Mouse (Mus musculus) frontal cortex, postnatal 14 days (tissue): ENCODE measurements at regions not wholly inside any gene's neighbourhood (a gene's known extent, or its start where the extent isn't known, plus 50 kb on each side); places are given as distances from the start of the nearest gene placed in this dataset.

Source experiments
- DNase-seq, 2 experiments: peaks; one replicate each; pipeline ENCODE4 v3.0.0; 2022; ENCODE audit warnings: low spot score in 2 of 2

DNA sequence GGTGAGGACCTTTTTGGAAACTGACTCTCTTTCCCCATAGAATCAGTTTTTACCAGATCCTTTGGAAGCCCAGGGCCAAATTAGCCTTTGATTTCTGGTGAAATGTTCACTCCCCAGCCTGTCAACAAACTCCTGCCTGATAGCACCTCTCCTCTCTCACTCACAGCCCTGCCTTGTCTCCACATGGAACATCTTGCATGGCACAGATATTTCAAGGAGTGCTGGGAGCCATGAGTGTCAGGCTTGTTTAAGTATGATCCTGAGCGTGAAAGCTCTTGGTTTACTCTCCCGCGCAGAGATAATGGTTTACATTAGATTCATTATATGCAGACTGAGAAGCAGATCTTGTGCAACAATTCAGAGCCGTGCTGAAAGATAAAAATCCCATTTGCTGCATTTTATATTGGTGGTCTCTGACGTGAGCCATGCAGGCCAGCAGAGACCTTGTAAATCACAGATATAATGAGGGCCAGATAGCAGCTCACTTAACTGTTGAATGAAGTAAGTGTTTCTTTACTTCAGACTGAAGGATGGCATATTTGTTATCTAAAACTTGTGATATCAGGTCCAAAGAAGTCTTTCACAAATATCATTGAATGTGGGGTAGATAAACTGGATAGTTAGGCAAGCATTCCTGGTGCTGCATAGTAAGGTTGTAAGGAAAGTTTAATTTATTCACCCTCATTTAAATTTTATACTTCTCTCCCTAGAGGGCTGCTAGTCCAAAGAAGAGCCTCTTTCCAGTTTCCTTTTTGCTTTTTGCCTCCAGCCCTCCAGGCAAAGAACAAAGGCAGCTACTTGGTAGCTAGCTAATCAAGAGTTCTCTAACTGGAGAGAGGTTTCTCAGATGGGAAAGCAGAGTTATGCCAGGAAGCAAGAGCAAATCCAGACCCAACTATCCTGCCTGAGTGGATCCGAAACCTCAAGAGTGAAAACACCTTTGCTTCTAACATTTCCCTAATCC, 81.8 kb downstream of the Tbx18 start:
- DNase-seq, result no peak

DNA sequence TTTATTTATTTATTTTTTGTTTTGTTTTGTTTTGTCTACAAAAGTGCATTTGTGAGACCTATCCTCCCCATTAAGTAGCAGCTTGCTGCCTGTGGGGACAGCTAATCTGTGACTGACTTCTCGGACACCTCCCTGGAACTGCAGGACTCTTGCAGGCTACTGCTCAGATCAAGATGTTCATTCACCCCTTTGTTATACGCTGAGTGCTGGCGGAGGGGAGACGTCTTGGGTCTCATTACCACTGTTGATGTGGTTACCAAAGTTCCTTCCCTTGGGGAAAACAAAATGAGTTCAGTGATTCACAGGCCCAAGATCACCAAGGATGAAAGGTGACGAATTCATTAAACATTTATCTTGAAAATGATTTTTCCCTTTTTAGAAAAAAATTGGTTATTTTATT, 82.7 kb downstream of the Tbx18 start:
- DNase-seq, result no peak

DNA sequence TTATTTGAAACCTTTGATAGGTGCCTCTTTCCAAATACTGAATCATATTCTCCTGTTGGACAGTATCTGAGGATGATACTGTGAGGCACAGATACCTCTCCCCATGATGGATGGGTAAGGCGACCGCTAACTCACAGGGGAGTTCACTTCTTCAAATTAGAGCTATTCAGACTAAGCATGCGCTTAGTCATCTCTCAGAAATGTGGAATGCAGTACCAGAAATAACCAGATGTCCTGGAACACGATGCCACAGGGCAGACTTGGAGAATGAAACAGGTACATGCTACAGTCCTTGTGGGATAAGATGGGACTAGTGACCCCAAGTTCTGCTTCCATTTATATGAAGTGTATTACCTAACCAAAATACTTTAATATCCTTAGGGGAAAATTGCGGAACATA, 86.0 kb downstream of the Tbx18 start:
- no peak for DNase-seq

DNA sequence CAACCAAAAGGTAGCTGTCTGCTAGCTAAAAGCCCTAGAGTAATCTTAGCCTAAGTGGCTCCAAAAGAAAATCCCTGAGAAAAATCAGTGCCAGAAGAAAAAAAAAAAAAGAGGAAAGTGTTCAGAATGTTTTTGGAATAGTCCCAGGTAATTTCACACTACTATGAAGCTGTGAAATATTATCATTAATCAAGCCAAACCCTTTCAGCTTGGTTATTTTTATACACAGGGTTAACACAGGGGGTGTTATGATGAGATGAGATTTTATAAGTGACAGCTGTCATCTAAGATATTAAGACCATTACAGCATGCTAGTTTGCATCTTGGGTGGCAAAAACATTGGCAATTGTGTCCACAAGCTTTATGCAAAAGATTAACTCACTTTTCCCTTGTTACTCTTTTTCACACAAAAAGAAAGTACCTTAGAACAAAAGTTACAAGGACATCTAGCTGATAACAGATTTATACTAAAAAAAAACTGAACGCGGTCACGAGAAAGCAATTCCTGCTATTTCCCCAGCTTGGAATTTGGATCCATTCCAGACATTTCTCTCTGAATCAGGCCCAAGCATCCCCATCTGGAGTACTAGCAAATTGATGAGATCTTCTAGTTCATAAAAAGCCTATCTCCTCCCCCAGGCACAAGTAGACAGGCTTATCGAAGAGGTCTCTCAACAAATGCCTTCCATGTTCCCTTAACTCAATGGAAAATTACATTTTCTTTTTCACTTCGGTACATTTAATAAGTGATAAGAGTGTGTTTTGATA, 97.0 kb downstream of the Tbx18 start:
- DNase-seq, result no peak

DNA sequence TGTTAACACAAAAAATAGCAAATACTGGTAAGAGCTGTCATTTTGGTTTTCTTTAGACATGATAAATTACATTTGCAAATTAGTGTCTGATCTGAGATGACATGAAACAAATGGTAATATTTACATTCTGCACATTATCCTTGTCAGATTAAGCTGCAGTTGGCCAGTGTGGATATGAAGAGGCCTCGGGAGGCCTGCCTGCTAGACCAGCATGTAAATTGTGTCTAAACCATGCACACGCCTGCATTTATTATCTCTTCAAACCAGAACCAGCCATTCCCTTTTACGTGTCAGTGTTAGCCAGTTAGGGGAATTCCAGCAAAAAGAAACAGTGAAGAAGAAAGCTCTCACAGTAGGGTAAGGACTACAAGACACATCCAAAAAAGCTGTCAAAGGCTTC, 104.6 kb downstream of the Tbx18 start:
- DNase-seq, result no peak

DNA sequence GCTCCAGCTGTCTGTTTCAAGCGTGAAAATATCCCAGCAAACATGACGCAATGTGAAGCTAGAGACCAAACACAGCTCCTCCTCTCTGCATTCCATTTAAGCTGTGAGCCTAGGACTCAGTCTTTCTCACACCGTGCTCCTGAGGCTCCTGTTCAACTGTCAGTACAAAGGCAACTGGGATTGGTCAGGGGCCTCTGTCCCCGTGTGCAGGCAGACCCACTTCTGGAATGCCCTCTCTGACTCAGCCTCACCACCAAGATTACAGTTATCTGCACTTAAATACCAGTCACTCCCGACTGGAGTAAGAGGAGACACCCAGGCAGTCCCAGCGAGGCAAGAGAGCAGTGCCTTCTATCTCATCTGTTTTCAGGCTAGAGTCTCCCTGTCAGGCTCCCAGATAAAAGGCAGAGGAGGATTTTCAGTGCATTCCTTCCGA, 112.8 kb downstream of the Tbx18 start:
- DNase-seq, result no peak

DNA sequence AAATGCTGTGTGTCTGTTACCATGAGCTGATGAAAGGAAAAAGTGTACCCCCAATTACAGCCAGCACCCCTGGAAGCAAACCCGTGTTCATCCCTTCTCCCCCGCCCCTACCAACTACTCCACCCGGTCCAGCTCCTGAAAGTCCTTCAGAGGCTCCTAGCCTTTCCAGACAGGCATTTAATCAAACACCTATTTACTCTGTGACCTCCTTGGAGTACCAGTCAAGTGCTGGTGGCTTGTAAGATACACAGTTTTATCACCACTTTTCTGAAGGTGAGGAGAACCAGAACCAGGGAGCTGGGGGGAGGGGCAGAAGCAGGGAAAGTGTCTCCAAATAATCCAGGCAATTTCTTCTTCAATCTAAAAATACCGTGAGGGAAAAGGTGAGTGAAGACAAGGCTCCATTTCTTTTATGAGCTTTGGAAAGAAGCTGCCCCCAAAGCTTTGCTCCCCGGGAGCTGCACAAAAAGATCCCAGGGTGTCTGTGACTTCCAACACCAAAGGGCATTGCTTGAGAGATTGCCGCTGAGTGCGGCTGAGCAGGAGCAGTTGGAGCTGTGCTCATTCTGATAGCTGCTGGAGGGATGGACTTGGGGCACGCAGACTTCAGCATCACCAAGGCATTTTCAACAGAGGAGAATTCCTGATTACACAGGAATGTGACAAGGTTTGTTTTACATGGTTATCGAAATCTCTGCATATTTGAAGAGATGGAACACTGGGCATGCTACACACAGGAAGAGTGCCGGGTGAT, 123.0 kb downstream of the Tbx18 start:
- no peak for DNase-seq

DNA sequence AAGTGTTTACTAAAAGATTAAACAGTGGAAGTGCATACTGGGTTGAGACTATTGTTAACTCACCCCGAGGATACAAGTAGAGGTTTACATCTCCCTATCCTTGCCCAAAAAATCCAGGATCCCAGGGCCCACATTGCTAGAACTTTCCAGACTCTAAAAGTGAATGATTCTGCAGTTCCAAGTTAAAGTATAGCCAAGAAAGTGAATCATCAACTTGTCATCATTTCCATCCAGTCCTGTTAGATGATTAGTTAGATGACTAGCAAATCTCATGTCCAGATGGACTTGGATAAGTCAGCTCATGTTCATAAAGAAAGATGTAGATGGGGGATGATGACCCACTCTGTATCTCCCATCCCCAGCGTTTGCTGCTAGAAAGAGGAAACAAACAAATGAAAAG, 155.5 kb downstream of the Tbx18 start:
- no peak for DNase-seq

DNA sequence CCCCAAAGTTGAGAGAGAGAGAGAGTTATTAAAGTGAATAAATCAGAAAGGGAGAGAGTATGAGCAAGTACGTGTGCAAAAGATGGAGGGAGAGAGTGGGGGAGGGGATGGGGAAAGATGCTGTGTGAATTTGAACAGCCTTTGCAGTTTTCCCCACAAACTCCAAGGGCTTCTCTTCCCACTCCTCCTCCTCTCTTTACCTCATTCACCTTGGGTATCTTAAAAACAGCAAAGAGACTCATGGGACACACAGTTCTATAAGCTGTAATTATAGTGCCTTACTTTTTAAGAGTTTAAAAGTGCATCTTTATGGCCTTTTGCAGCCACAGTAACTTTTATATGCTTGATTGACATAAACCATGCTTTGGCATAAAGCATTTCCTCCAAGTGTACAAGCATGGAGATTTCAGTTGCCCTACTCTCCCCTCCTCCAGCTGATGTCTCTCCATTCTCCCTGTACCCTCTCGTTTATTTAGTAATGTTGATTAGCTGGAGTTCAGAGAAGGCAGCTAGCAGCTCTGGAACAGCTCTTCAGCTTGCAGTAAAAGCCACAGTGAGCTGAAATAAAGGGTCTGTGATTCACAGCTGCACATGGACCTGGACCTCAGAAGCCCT, 156.7 kb downstream of the Tbx18 start:
- DNase-seq, result no peak

DNA sequence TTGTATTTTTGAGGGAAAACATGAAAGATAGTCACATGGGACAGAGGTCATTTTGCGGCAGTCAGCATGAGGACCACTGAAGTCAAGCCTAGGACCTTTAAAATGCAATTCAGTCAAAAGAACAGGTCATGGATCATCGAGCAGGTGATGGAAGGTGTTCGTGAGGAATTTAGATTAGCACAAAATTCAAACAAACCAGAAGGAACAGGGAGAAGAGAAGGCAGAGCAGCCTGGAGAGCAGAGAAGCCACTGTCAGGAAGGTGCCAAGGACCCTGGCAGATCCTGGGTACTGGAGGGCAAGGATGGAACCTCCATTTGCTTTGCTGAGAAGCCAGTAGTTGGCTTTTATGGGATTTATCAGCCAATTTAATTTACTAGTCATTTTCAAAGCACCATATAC, 167.8 kb downstream of the Tbx18 start:
- no peak for DNase-seq

DNA sequence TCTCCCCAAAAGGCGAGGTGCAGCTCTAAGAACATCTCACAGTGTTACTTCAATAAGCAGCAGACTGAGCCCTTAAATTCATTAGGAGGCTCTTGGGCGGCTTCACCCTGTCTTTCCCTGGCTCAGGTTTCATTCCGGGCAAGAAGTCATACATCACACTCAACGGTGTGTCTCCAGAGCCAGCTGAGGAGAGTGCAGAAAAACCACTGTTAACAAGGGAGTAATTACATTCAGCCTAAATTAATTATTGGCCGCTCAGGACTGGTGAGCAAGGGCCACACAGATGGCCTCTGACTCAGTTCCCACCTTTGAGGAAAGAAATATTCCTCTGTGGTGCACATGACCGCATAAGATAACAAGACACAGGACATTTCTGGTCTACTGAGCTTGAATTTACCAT, 168.3 kb downstream of the Tbx18 start:
- no peak for DNase-seq

DNA sequence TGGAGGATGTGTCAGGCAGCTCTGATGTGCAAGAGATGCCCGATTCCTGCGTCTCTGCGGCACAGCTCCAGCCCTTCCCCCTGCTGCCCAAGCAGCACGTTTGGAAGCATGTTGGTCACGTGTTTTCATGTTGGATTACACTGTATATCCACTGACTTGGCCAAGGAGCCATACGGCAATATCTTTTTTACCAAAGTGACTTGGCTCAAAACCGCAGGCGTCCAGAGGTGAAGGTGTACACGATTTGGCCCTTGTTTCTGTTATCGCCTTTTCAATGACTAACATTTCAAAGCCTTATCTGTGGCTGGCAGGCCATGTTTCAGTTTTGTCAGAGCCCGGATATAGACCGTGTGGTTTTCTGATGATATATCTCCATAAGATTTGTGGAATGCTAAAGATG, 173.2 kb downstream of the Tbx18 start:
- no peak for DNase-seq

DNA sequence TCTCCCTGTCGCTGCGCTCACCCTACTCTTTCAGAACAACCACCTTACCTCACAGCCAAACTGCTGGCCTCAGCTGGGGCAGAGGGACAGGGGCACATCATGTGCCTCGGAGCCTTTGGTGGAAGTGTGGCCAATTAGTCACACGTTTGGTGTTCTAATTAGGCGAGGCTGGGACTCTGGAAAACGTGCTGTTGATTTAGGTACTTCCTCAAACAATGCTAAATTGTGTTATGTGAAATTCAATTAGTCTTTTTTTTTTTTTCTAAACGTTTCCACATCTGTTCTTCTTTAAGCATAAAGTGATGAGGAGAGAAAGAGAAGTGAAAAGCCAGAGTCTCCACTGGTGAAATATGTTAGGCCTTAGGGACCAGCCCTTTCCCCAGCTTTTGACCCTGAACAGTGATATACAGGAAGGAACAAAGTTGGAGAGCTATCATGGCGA, 174.1 kb downstream of the Tbx18 start:
- DNase-seq, result no peak

DNA sequence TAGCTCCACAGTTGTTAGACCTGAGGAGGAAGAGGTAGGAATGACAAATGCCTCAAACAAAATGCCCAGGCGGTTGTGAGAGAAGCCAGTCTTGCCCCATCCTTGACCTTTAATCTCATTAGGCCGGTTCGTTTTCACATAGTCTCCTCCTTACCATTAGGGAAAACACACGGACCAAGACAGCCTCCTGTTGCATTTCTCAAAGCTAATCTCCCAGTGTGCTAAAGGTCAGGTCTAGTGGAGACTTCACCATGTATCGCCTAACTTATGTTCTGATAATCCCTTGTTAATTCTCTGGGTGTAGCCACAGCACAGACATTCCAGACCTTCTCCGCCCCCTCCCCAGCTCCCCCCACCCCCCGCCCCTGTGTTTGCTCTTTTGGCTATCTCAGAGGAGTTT, 174.5 kb downstream of the Tbx18 start:
- DNase-seq, result no peak

DNA sequence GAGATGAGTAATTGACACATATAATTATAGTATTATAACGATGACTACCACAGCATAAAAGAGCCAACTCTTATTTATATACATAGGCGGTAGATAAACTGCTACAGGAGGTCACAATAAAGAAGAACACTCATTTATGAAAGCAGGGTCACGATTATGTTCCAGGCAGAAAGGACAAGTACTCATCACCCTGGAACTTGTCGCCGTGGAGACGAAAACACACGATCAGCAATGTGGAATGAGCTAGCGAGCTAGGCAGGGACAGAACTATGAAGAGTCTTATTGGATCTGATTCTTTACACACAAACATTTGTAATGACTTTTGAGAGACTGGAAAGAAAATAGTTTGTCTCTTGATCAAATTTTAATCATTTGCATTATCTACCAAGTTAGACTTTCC, 197.9 kb downstream of the Tbx18 start:
- DNase-seq, result no peak

DNA sequence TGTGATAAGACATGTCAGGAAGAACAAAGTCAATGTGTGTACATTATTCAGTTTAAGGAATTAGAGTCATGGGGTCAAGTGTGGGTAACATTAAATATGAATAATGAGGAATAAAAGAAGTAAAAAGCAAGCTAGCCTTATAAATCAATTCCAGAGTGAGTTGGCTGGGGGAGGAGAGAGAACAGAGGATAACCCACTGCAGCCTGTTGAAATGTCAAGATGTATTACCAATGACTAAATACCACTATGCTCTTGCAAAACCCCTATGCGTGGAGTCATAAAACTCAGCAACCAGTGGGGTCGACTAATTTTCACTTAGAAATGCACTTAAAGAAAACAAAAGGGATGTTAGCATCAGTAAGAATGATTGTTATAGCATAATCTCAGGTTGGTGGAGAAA, 201.2 kb downstream of the Tbx18 start:
- no peak for DNase-seq

DNA sequence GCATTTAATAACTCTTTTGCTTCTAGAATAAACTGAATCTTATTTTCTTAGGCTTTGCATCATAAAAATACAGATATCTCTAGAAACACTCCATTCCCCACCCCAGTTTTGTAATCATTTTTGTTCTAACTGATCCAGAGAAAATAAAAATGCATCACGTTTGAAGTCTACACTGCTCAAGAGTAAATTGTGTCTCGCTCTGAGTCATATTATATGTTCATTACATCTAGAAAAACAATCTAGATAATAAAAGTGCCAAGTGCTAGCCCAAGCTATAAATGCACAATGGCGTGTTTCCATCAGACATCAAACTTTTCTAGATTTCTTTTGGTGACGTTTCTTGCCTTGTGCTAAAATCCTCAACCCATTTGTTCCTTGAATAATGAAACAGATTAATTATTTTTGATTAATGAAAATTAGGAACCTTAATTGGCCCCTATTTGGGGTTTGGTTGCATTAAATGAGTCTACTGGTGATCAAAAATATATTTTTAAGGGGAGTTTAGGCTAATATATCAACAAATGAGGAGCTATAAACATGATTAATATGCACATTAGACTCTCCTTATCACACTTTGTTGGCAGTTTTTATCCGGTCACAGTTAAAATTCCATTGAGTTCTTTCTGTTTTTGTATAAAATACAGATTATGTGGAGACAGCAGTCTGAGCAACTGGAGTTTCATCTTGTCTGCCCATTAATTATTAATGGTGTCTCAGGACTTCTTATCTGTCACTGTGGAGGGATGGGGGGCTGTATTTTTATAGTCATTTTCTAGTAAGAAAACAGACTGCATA, 206.0 kb downstream of the Tbx18 start:
- no peak for DNase-seq

DNA sequence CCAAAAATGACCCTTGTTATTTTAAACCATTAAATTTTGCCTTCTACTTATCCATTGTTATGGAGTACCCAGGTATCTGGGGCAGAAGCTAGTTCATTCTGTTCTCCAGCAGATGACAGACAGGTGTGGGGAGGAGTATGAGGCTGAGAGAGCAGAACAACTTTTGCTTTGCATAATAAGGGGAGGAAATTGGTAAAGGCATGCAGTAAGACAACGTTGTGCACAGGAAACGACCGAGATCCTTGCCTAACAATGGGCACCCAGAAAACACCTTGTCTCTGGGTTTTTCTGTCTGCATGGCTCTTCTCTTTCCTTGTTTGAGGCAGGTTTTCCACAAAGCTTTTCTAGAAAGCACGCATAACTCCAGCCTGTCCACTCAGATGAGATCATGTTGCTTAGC, 220.4 kb downstream of the Tbx18 start:
- DNase-seq, result no peak

DNA sequence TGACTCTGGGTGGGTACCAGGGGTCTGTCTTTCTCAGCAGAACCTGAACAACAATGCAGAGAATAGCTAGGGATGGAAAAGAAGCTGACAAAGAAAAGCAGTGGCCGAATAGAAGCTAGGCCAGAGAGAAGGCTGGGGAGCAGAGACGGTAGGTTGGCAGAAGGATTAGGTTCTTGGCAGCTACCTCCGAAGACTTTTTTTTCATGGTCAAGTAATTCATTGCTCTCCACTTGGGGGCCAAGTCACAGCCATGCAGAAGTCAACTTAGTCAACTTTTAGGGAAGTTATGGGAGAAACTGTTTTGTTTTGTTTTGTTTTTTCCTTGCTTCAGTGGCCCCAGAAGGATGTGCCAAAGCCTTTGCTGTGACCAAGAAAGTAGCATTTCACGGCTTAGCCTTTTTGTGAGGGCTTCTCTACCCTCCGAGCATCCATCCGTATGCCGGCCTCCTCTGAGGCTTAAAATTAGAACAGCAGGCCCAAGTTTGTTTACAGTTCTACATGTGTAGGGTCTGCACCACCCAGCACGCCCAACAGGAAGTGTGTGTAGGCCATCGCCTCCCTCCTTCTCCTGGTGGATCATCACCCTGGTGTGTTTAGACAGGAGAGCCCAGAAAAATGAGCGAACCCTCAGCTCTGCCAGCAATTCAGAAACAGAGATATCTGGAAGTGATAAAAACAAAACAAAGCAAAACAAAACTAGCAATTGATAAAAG, 226.2 kb downstream of the Tbx18 start:
- no peak for DNase-seq

DNA sequence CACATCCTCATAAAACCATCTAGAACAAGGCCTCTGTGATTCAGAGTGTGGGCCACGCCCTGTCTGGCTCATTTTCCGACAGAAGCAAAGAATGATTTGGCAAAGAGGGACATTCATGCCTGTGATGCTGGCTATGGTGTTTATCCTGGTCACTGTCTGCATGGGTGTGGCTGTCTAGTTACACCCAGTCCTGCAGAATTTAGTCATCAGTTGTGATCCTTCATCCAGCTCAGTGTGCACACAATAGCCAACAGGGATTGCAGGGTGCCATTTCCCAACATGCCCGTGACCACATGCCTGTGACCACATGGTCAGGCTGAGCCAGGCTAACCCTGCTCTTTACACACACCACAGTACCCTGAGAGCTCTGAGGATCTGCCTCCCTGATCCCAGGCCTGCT, 208.8 kb upstream of the Cep162 start:
- DNase-seq, result no peak
